Mouse (Mus musculus) mature B cell (primary cell): Measurements from ENCODE around the gene Lrp1.

Experiments used
- in situ Hi-C: fragments of 300-500 bp; cut with MboI; formaldehyde crosslinking; loops from 2 replicates; pipeline ENCODE4 v1.14.3; 2019

The Lrp1 gene

DNA sequence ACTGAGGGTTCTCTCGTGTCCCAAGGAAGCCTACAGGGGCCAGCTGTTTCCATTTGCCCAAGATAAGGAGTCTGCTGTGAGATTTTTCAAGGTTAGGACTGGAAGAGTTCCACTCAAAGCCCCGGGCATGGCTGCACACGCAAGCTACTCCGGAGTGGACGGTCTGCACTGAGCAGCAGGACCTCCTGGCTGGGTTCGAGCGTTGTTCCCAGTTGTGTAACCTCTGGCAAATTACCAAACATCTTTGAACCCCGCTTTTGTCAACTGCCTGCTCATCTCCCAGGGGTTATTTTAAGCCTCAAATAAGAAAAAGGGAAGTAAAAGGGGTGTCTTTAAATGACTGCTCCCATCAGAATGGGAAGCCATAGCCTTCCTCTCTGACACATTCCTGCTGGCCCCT is 26.5 kb downstream of the Lrp1 start:
- in situ Hi-C loops = no loop called here

DNA sequence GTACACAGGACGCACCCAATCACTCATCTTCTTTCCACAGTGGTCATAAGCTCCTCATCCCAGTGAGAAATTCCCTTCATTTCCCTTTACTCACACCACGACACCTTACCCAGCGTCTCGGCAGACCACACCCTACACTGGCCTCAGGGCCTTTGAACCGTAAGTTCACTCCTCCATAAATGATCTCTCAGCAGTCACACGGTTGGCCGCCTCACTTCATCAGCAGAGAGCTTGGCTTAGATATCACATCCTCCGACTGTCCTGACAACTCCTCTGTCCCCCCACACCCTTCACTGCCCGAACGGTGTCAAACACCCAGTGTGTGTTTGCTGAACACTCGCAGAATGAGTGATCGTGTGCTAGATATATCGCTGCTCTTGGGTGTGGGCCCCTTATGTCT is 28.1 kb downstream of the Lrp1 start:
- in situ Hi-C loops = no loop called here

DNA sequence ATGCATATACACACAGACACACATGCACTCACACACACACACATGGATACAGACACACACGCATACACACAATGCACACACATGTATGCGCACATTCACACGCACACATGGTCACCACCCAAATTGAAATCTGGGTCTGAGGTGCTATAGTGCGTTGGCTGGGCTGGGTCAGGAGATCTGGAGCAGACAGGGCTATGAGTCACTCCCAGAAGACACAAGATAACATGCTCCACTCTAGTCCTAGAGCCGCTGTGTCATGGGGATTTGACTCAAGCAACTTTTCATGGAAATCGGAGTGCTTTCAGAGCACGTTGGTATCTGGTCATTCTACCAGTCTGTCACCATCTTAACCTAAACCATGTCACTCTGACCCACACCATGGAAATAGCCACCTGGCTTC is 28.5 kb downstream of the Lrp1 start:
- in situ Hi-C loops = no loop called here

DNA sequence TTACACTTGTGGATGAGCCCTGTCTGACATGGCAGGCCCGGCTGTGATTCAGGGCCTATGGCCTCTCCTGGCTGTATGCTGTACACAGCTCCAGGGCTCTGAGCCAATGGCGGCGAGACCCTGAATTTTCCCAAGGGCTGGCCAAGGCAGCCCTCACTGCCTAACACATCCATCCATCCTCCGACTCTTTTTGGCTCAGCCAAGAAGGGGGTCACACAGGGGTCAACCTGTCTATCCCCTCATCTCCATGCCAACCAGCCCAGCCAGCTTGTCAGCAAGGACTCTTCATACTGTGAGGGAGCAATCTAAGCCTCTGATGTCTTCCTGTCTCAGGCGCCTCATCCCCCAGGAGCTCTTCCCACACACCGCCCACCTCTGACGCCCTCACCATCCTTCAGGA is 29.4 kb downstream of the Lrp1 start:
- in situ Hi-C loops = no loop called here

DNA sequence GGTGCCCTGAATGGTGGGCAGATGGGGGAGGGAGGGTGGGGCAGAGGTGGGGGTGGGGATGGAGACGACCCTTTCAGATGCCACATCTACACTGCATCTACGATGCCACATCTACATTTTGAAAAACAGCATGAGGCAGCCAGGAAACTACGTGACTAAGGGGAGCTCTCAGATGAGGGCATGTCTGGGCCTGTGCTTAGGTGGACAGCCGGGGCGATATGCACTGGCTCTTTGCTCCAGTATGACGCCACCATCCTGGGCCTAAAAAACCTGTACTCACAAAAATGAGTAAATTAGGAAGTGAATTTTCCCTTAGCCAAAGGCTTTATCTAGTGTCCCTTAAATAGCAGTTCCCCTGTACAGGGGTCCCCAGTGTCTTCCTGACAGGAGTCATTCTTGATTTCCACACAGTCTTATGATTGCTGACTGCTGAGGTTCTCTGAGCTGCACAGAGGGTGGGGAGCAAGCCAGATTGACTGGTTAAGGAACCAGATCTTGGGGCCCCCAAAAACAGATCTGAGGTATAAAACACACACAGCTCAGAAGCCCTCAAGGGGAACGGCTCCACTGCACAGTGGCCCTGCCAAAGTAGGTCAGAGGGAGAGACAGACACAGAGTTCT is 30.0 kb downstream of the Lrp1 start:
- in situ Hi-C loops = no loop called here

DNA sequence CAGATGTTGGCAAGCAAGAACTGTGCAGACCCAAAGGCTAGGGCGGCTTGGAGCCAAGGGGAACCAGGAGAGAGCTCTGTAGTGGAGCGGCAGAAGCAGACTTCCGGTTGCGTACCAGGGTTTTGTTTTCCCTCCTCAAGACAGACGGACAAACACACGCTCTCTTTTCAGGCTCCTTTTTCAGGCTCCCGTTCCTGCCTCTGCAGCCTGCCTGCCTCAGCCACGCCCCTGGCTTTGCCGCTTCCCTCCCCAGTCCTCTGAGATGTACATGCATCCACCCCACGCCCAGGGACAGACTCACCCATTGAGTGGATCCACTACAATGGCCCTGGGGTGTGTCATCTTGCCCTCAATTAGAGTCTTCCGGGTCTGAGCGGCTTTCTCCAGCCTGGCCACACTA is 30.7 kb downstream of the Lrp1 start:
- in situ Hi-C loops = no loop called here

DNA sequence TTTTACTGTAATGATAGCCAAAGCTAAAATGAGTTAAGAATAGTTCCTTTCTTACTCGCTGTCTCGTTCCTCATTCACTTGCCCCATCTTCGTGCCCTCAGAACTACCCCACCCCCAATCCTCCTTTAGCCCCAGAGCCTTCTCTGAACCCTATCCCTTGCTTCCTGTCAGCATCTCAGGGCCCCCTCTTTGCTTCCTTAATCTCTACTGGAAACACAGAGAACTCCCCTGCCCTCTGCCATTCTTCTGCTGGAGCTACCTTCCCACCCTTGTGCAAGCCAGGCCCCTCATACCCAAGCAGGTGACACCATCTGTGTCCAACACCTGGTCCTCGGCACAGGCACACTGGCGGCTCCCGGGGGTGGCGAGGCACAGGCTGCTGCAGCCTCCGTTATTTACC is 33.2 kb downstream of the Lrp1 start:
- in situ Hi-C loops = no loop called here

DNA sequence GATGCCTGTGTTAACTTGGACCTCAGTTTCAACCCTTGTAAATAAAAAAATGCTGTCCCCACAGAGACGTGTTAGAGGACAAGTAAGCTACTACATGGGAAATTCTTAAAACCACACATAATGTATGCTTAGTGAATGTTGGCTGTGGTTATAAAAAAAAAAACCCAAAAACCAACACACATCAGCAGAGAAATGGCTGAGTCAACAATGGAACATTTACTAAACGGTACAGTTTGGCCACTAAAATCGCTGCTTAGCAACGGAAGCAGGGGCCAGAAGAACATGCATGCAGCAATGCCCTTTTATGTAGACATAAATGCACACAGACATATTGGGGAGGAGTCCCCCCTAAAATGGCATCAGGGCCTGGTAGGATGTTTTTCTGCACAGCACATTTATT is 34.7 kb downstream of the Lrp1 start:
- in situ Hi-C loops = no loop called here

DNA sequence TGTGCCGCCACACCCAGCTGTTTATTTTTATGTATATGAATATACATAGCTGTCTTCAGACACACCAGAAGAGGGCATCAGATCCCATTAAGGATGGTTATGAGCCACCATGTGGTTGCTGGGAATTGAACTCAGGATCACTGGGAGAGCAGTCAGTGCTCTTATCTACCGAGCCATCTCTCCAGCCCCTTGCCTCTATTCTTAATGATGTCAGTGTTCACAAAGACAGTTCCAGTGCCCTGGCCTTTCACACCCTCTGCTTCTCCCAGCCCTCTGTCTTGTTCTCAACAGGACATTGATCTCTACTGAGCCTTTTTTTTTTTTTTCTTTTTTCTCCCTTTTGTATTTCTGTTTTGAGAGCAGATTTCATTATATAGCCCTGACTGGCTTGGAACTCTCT is 35.4 kb downstream of the Lrp1 start:
- in situ Hi-C loops = no loop called here

DNA sequence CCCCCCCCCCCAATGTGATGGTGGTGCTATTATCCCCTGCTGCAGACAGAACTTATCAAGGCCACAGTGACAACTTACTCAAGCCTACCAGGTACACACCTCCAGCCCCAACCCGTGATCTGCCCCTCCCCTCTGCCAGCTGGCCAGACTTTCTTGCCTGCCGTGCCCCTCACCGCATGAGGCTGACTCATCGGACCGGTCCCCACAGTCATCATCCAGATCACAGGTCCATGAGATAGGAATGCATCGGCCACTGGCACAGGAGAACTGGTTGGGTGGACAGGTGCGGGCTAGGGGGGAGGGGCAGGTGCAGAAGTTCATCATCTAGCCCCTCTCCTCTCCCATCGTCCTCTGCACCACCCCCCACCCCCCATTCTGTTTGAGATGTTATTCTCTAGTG is 37.3 kb downstream of the Lrp1 start:
- in situ Hi-C loops = no loop called here

DNA sequence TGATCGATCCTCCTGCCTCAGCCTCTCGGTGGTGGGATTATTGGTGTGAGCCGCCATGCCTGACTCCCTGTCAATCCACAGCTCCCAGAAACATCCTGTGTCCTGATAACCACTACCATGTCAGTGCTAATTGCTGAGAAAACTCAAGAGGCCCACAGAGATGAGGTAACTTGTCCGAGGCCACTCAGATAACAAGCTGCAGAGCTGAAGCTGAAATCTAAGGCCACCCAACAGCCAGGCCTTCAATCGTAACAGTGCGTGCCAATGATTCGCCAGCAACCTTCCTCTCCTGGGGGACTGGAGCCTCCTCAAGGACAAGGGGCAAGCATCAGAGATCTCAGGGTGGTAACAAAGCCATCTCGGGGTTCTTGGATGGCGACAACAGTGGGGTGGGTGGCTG is 39.7 kb downstream of the Lrp1 start:
- in situ Hi-C loops = no loop called here

DNA sequence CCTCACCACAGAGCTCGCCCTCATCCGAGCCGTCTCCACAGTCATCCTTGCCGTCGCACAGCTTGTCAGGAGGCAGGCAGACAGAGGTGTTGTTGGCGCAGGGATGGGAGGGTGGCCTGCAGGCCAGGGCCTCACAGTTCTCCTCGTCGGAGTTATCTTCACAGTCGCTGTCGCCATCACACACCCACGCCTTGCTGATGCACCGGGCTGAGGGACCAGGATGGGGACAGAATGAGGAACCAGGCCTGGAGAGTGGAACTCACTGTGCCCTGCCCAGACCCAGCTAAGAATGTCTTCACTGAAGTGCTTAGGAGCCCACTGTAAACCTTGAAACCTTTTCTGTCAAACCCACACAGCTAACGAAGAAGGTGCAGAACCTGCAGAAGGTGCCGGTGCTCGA is 43.0 kb downstream of the Lrp1 start:
- in situ Hi-C loops = no loop called here

DNA sequence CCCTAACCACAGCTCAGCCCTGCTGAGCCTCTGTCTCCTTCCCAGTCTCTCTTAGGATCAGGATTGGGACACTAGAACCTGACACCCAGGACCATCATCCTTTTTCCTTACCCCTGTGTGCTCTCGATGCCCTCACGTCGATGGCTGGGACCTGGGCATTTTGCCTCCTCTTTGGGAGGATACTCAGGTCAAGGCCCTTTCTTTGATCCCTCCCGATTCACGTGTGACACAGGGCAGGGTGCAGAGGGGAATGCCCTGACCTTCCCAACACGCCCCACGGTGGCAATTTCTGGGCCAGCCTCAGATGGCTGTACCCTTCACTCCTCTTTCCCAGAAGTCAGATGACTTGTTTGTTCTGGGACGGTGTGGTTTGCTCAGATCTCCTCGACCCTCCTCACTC is 43.8 kb downstream of the Lrp1 start:
- in situ Hi-C loops = no loop called here

DNA sequence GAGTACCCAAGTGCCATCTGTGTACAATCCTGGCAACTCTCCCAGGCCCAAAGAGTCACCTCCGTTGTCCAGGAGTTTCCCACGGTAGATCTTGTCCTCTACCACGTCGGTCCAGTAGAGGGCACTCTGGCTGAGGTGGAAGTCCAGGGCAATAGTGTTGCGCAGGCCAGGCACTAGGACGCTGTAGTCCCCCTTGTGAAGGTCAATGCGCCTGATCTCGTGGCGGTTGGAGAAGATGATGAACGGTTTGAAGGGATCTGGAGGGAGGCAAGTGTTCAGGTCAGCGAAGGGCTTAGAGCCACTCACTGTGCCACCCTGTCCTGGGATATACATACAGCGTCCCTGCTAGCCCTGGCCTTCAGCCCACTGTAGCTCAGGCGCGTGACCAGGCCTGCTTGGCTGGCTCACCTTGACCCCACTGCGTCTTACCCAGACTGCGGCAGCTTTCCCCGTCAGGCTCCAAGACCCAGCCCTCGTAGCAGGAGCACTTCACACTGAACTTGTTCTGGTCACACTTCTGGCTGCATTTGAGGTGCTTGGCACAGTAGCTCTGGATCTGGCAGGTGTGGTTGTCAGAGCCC is 44.5 kb downstream of the Lrp1 start:
- in situ Hi-C loops = no loop called here

DNA sequence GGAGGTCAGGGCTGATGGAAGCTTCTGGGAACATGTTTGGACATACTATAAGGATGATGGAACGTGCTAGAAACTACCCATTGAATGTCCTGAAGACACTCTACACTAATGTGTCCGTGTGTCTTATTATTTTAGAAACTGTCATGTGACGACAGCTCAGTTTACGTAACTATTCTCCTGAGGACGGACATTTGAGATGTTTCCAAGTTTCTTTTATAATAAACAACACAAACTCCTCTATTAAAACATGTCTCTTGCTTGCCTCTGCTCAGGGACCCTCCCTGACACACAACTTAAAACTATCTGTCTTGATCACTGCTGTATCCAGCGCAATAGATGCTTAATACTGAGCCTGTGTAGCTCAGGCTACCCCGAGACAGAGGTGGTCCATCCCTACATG is 45.2 kb downstream of the Lrp1 start:
- in situ Hi-C loops = no loop called here

DNA sequence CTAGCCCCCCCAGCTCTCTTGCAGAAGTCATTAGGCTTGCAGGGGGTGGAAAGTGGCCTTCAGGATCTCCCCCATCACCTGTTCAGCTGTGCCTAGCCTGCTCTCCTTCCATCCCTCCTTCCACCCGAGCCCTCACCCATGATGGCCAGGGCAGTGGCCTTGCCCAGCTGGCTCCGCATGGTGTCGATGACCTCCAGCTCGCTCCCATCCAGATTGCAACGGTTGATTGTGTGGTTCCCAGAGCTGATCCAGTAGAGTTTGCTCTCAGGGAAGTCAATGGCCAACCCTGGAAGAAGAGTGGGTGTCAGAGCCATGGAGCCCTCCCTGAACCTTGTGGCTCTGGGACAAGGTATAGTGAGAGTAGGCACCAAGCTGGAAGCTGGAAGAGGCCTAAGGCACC is 48.7 kb downstream of the Lrp1 start:
- in situ Hi-C loops = no loop called here

DNA sequence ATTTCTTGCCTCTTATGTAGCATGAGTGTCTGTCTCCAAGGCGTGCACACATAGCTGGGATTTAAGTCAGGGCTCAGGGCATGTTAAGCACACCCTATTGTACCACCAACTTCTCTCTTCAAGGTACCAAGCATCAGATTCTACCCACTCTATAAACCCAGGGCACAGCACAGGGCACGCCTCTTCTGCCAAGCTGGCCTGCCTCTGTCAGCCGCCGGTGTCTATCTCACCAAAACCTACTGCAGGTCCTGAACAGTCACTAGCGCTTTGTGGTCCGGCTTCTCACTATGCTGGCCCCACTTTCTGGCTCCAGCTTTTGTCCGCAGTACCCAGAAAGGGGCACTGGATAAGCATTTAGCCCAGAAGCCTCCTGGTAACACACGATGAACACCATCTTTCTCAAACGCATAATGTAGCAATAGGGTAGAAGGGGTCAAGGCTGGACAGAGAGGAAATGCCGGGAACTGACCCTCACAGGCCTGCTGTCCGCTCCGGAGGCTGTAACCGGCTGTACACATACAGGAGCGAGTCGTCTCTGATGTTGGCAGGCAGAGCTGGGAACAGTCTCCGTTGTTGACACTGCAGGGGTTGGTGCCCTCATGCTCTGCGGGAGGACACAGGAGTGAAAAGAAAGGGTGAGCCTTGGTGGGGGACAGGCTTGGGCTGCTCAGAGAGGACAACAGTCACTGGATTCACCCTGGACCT is 49.9 kb downstream of the Lrp1 start:
- in situ Hi-C loops = no loop called here

DNA sequence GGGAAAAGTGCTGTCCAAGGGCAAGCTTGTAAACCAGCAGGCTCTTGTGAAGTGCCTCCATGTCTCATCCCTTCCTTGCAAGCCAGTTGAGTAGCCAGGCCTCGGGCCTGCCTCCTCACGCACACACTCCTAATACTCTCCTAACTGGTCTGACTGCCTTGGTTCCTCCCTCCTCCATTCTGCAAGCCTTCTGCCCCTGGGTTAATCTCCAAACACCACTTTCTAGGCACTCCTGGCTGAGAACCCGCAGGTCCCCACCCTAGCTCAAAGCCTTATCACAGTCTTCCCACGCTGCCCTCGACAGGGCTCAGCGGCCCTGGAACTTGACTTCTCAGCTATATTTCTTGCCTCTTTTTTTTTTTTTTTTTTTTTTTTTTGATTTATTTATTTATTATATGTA is 50.6 kb downstream of the Lrp1 start:
- in situ Hi-C loops = no loop called here

DNA sequence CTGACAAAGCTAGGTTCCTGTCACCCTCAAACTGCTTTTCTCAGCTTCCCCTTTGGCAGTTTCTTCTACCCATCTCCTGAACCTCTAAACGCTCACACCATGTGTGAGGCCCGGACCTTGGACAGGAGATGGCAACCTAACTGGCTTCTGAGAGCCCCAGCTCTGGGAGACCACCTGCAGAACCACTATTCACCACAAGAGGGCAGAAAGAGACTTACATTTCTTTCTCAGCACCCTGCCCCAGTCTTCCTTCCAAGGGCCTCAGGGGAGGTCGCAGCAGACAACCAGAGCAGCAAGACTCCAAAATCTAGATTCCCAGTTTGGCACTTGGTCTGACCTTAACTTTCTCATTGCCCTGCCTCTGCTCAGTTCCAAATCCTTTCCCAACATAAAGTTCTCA is 51.5 kb downstream of the Lrp1 start:
- in situ Hi-C loops = no loop called here

DNA sequence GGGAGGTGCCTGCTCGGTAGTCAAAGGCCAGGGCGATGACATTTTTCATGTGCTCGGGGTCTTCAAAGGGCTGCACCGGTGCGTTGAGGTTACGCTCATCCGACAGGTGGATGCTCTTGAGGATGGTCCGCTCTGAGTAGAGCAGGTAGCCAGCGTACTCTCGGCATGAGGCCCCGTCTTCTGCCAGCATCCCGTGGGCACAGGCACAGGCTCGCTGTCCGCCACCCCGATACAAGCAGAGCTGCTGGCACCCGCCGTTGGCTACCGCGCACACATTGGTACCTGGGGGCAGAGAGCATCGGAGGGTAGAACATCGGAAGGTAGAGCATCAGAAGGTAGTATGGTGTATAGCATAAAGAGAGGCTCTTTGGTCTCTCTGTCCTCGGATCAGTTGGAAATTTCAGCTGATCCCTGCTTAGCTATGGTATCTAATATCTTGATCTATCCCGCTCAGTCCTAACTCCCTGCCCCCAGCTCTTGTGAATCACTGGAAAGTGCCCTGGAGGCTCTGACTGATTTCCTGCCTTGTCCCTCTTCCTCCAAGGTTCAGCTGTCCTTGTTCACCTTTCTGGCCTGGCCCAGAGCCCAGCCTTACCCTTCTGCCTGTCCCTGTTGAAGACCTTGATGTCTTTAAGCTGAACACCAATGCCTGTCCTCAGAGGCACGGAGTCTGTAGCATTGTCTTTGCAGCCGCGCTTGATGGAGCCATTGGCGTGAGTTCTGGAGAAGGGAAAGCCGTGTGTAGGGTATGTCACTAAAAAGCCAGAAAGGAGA is 54.2 kb downstream of the Lrp1 start:
- in situ Hi-C loops = no loop called here

DNA sequence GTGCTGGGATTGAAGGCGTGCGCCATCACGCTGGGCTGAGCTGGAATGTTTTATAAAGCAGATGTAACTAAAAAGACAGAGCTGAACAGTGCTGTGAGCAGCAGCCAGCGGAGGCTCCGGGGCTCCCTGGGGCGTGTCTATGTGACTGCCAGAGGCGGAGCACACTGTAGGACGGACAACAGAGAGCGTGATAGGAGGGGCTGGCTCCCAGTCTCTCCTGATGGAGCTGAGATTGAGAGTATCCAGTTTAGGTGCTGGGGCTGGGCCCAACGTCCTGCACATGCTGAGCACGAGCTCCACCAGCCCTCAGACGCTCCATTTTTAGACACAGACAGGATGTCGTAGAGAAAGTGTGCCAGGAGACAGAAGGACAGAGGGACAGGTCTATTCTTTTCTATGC is 56.6 kb downstream of the Lrp1 start:
- in situ Hi-C loops = no loop called here

DNA sequence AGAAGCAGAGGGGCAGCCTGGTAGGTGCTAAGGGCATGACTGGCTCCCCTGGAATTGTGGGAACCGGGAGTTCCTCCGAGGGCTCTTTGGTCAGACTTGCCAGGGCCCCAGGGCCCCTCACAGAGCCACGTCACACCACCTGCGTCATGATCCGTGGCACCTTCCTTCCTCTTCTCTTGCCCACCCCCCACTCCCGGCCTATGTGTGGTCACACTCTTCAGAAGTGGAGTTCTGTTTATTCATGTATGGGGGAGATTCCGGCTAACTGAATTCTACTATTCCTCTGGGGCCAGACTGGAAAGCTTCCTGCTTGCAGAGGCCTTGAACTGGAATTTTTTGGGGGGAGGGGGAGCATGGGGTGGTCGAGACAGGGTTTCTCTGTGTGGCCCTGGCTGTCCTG is 57.1 kb downstream of the Lrp1 start:
- in situ Hi-C loops = no loop called here

DNA sequence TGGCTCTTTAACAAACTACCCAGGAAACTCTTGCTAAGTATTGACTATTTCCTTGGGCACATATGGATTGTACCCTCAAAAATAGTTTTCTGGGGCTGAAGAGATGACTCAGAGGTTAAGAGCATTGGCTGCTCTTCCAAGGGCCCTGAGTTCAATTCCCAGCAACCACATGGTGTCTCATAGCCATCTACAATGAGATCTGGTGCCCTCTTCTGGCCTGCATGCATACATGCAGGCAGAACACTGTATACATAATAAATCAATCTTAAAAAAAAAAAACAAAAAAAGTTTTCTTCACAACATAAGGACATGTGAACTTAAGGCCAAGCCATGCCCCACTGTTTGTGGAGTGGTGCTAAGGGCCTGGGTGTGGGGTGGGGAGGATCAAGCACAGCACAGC is 59.8 kb downstream of the Lrp1 start:
- in situ Hi-C loops = no loop called here
